Mouse (Mus musculus): ENCODE measurements around the gene Slc27a3. TPM values are rescaled to one million over a fixed set of nuclear protein-coding genes. Genes with fewer than 3 reads are reported as not detected.
"Not testable (repeated sequence)": the region's sequence is repeated elsewhere in the genome, so short reads cannot be mapped to it uniquely, and the experiment has no call there.

Gene Slc27a3
- total and polyA plus RNA-seq, 3 experiments, result 1.3 to 2.6 (median 1.9) TPM

DNA sequence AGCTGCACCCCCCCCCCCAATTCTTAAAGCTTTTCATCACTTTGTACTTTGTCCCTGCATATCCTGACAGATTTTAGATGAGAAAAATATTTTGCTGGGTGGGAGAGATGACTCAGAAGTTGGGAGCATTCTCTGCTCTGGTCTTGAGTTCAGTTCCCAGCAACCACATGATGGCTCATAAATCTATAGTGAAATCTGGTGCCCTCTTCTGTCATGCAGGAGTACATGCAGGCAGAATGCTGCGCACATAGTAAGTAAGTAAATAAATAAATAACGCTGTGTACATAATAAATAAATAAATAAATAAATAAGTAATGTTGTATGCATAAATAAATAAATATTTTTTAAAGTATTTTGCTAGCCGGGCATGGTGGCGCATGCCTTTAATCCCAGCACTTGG, 41.9 kb downstream of the Slc27a3 start:
- Histone ChIP-seq H3K9ac (ENCODE audit: insufficient read depth, low read depth) (no peak overlapping the region), H3K79me2 (replicated peaks; ENCODE audit: control insufficient read depth, extremely low read depth, insufficient read depth, poor library complexity, severe bottlenecking) (peaks cover 17% of the 10 kb centered on the region; the same call in 1 of the 2 replicates), H3K27me3 (replicated peaks) (no peaks in the 10 kb centered on the region), H3K4me3 (replicated peaks in 1 of 3; ENCODE audit: low read depth in 2 of 3, low read length in 2 of 3, poor library complexity in 1 of 3) (no peak overlapping the region), H3K36me3 (replicated peaks in 1 of 2; ENCODE audit: control insufficient read depth in 1 of 2, insufficient read depth in 1 of 2, low read length in 1 of 2) (peaks cover 34 to 76% of the 10 kb centered on the region in 2 experiments), H3K4me1 (ENCODE audit: control insufficient read depth in 1 of 2, insufficient read depth in 2 of 2) (no peaks in the 10 kb centered on the region), H3K9me3 (replicated peaks; ENCODE audit: low read length) (no peaks in the 10 kb centered on the region), H3K27ac (ENCODE audit: insufficient read depth, low read depth) (no peak overlapping the region), H3K4me2 (ENCODE audit: insufficient read depth, low read depth, poor library complexity, severe bottlenecking) (no peak overlapping the region)
- no peak for TF ChIP-seq ELF1 (IDR thresholded peaks at IDR 0.05; ENCODE audit: low read depth, low read length)
- TF ChIP-seq RAD21 (IDR thresholded peaks at IDR 0.05; ENCODE audit: low read depth, low read length), result no peak
- TF ChIP-seq UBTF (IDR thresholded peaks at IDR 0.05; ENCODE audit: low read depth, low read length), result no peak
- peak in 1 of 2 experiments; percentile 14; a peak in 1 of 4 replicates for TF ChIP-seq CTCF (conservative IDR thresholded peaks at IDR 0.05 in 1 of 2, IDR thresholded peaks at IDR 0.05 in 1 of 2; ENCODE audit: low read depth in 2 of 2, low read length in 2 of 2)
- no peak for TF ChIP-seq ZC3H11A (IDR thresholded peaks at IDR 0.05; ENCODE audit: low read depth, low read length)
- TF ChIP-seq ZMIZ1 (IDR thresholded peaks at IDR 0.05; ENCODE audit: low read depth, low read length), result no peak
- no peak for TF ChIP-seq MAZ (IDR thresholded peaks at IDR 0.05; ENCODE audit: low read depth, low read length)
- no peak for TF ChIP-seq HCFC1 (IDR thresholded peaks at IDR 0.05; ENCODE audit: low read depth, low read length)
- TF ChIP-seq ETS1 (conservative IDR thresholded peaks at IDR 0.05; ENCODE audit: low read depth, low read length), result no peak
- dilution Hi-C loops (cut with MboI; ENCODE audit: extremely low pct_ligation_motif_present, extremely low pct_unique_long_range_greater_than_20kb, low sequenced_read_pairs) (no loop called here), in situ Hi-C loops (cut with MboI; ENCODE audit: low pct_ligation_motif_present, low pct_unique_long_range_greater_than_20kb, low sequenced_read_pairs) (no loop called here)
- no peak for DNase-seq (ENCODE audit: extremely low read depth)

GRCm38 (mm10) chr3:90342853-90343252, 46.9 kb downstream of the Slc27a3 start:
- peak; percentile 17 for DNase-seq (ENCODE audit: extremely low read depth)
- peaks cover 37% of the 10 kb centered on the region for H3K79me2 ChIP-seq (replicated peaks; ENCODE audit: control insufficient read depth, extremely low read depth, insufficient read depth, poor library complexity, severe bottlenecking)
- TF ChIP-seq CTCF (conservative IDR thresholded peaks at IDR 0.05 in 1 of 2, IDR thresholded peaks at IDR 0.05 in 1 of 2; ENCODE audit: low read depth in 2 of 2, low read length in 2 of 2), result peak in 1 of 2 experiments; percentile 32; a peak in 1 of 4 replicates
- H3K9me3 ChIP-seq (replicated peaks; ENCODE audit: low read length); in situ Hi-C loops (cut with MboI; ENCODE audit: low pct_ligation_motif_present, low pct_unique_long_range_greater_than_20kb, low sequenced_read_pairs); H3K4me2 ChIP-seq (ENCODE audit: insufficient read depth, low read depth, poor library complexity, severe bottlenecking); H3K4me3 ChIP-seq (replicated peaks in 1 of 3; ENCODE audit: low read depth in 2 of 3, low read length in 2 of 3, poor library complexity in 1 of 3); dilution Hi-C loops (cut with MboI; ENCODE audit: extremely low pct_ligation_motif_present, extremely low pct_unique_long_range_greater_than_20kb, low sequenced_read_pairs); H3K9ac ChIP-seq (ENCODE audit: insufficient read depth, low read depth); H3K27me3 ChIP-seq (replicated peaks); H3K4me1 ChIP-seq (ENCODE audit: control insufficient read depth in 1 of 2, insufficient read depth in 2 of 2); H3K27ac ChIP-seq (ENCODE audit: insufficient read depth, low read depth): not testable (repeated sequence)
- peaks cover 9 to 57% of the 10 kb centered on the region in 2 experiments for H3K36me3 ChIP-seq (replicated peaks in 1 of 2; ENCODE audit: control insufficient read depth in 1 of 2, insufficient read depth in 1 of 2, low read length in 1 of 2)

GRCm38 (mm10) chr3:90340177-90340576, 49.6 kb downstream of the Slc27a3 start:
- no peak overlapping the region for H3K27ac ChIP-seq (ENCODE audit: insufficient read depth, low read depth)
- H3K9me3 ChIP-seq (replicated peaks; ENCODE audit: low read length), result no peaks in the 10 kb centered on the region
- dilution Hi-C loops (cut with MboI; ENCODE audit: extremely low pct_ligation_motif_present, extremely low pct_unique_long_range_greater_than_20kb, low sequenced_read_pairs) (no loop called here), in situ Hi-C loops (cut with MboI; ENCODE audit: low pct_ligation_motif_present, low pct_unique_long_range_greater_than_20kb, low sequenced_read_pairs) (no loop called here)
- no peak overlapping the region for H3K4me2 ChIP-seq (ENCODE audit: insufficient read depth, low read depth, poor library complexity, severe bottlenecking)
- H3K4me3 ChIP-seq (replicated peaks in 1 of 3; ENCODE audit: low read depth in 2 of 3, low read length in 2 of 3, poor library complexity in 1 of 3), result no peak overlapping the region
- H3K36me3 ChIP-seq (replicated peaks in 1 of 2; ENCODE audit: control insufficient read depth in 1 of 2, insufficient read depth in 1 of 2, low read length in 1 of 2), result peaks cover 5 to 45% of the 10 kb centered on the region in 2 experiments
- H3K4me1 ChIP-seq (ENCODE audit: control insufficient read depth in 1 of 2, insufficient read depth in 2 of 2), result no peaks in the 10 kb centered on the region
- H3K27me3 ChIP-seq (replicated peaks), result no peaks in the 10 kb centered on the region
- H3K79me2 ChIP-seq (replicated peaks; ENCODE audit: control insufficient read depth, extremely low read depth, insufficient read depth, poor library complexity, severe bottlenecking), result peaks cover 43% of the 10 kb centered on the region
- TF ChIP-seq ETS1 (conservative IDR thresholded peaks at IDR 0.05; ENCODE audit: low read depth, low read length) (no peak), TBP (conservative IDR thresholded peaks at IDR 0.05; ENCODE audit: low read depth, low read length) (no peak), BHLHE40 (IDR thresholded peaks at IDR 0.05; ENCODE audit: low read depth, low read length) (no peak), EP300 (IDR thresholded peaks at IDR 0.05; ENCODE audit: low read length) (no peak), CHD1 (IDR thresholded peaks at IDR 0.05; ENCODE audit: low read depth, low read length) (no peak), RAD21 (IDR thresholded peaks at IDR 0.05; ENCODE audit: low read depth, low read length) (no peak), RCOR1 (conservative IDR thresholded peaks at IDR 0.05; ENCODE audit: low read depth, low read length) (no peak), UBTF (IDR thresholded peaks at IDR 0.05; ENCODE audit: low read depth, low read length) (no peak)
- H3K9ac ChIP-seq (ENCODE audit: insufficient read depth, low read depth), result no peak overlapping the region
- DNase-seq (ENCODE audit: extremely low read depth), result no peak

Data from CH12.LX (cell line).